Mouse (Mus musculus) hindlimb bud, embryonic 11.5 days (tissue): Measurements from ENCODE around the gene Prdm15.

ENCODE experiments used
- DNase-seq: peaks from one replicate; pipeline ENCODE4 v3.0.0-alpha.2; 2012; ENCODE audit warnings: low read depth, low spot score; ENCODE audit errors: extremely low spot score

The Prdm15 gene

GRCm38 (mm10) chr16:97756460-97756859 is 95.2 kb downstream of the Prdm15 start:
- no peak for DNase-seq

- no peak for DNase-seq
These were observed 99.2 kb downstream of the Prdm15 start for GRCm38 (mm10) chr16:97752316-97752941.

- no peak for DNase-seq
These were observed 99.8 kb downstream of the Prdm15 start for GRCm38 (mm10) chr16:97751884-97752283.

- no peak for DNase-seq
These were observed 103.2 kb downstream of the Prdm15 start for GRCm38 (mm10) chr16:97748421-97748820.
